Mouse (Mus musculus) stomach, embryonic 15.5 days (tissue): Measurements from ENCODE around the gene Tcerg1l. TPM values are rescaled to one million over a fixed set of nuclear protein-coding genes. Genes with fewer than 3 reads are reported as not detected.

ENCODE experiments used
- ATAC-seq: fragments of 200-750 bp; cut with Nextera tagmentation; 2 replicates; pipeline ENCODE4 v1.8.0; 2017; ENCODE audit warnings: low read depth, moderate number of reproducible peaks, moderate TSS enrichment; ENCODE audit not compliant: insufficient read depth, low FRiP score
- H3K27ac ChIP-seq: fragments of 300-500 bp; sonication (generic); 2 replicates; pipeline ENCODE4 v1.5.1; 2015; ENCODE audit warnings: mild to moderate bottlenecking, inconsistent platforms
- H3K27me3 ChIP-seq: fragments of 300-500 bp; sonication (generic); replicated peaks from 2 replicates; pipeline ENCODE4 v1.6.1; 2015; ENCODE audit warnings: inconsistent platforms
- H3K36me3 ChIP-seq: fragments of 300-500 bp; sonication (generic); 2 replicates; pipeline ENCODE4 v1.6.1; 2015; ENCODE audit warnings: inconsistent platforms
- H3K4me1 ChIP-seq: fragments of 300-500 bp; sonication (generic); 2 replicates; pipeline ENCODE4 v1.6.1; 2015; ENCODE audit warnings: inconsistent platforms
- H3K4me2 ChIP-seq: fragments of 300-500 bp; sonication (generic); 2 replicates; pipeline ENCODE4 v1.6.1; 2015; ENCODE audit warnings: mild to moderate bottlenecking, inconsistent platforms
- H3K4me3 ChIP-seq: fragments of 300-500 bp; sonication (generic); replicated peaks from 2 replicates; pipeline ENCODE4 v1.5.1; 2015; ENCODE audit warnings: inconsistent platforms
- H3K9ac ChIP-seq: fragments of 300-500 bp; sonication (generic); 2 replicates; pipeline ENCODE4 v1.6.1; 2015; ENCODE audit warnings: inconsistent platforms
- H3K9me3 ChIP-seq: fragments of 300-500 bp; sonication (generic); 2 replicates; pipeline ENCODE4 v1.6.1; 2016; ENCODE audit warnings: inconsistent platforms
- WGBS: fragments of 180-500 bp; shearing (Covaris S2); methylation state at CpG from one replicate; pipeline ENCODE4 v1.1.7; 2015; 5-methylcytosine and 5-hydroxymethylcytosine counted together
- polyA plus RNA-seq: library from polyadenylated mRNA; unstranded; fragments of >200 nt; fragmentation: Nextera tagmentation; extraction: Ambion mirVana; gene quantifications from 2 replicates; pipeline ENCODE4 v1.2.1, GENCODE M21; 2015

The Tcerg1l gene
- polyA plus RNA-seq, 1 experiment from 2014 or later, result 0.95 TPM

DNA sequence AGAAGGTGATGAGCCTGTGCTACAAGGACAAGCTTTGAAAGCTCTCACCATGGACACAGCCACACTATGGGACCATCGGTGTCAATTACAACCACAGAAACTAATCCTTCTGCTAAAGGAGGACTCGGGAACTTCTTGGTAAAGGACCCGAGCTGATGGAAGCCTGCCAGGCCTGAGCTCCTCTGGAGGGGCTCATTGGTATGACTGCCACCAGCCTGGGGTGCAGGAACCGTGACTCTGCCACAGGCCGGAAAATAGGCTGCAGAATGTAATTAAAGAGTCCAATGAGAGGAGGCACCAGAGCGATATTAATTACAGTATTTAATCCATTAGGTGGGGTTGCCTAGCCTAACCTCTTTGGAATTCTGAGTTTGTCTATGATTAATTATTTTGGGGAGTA, 52.1 kb downstream of the Tcerg1l start:
- no peaks in the 10 kb centered on the region for H3K9me3 ChIP-seq
- no peak overlapping the region for H3K27ac ChIP-seq
- no peak overlapping the region for H3K4me2 ChIP-seq
- no peak overlapping the region for H3K9ac ChIP-seq
- H3K27me3 ChIP-seq, result no peaks in the 10 kb centered on the region
- no peak overlapping the region for H3K4me3 ChIP-seq
- 81% methylated on average over 6 of the region's 6 CpGs for whole genome bisulfite sequencing
- no peak for ATAC-seq
- H3K36me3 ChIP-seq, result no peaks in the 10 kb centered on the region
- no peaks in the 10 kb centered on the region for H3K4me1 ChIP-seq

DNA sequence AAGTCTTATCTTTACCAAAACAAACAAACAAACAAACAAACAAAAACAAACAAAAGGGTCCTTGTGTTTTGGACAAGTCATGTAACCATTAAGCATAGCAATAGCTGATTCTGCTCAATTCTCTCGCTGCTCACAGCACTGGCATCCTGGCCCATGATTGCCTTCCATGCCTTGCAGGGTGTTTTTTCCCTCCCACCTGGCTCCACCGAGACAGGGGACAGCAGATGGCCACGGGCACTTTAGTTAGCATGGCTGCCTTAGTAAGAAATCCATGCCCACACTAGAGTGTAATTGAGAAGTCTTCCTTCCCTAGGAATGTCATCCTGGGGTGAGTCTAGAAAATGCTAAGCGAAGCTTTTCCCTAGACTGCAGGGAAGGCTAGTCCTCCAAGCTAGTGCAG, 59.1 kb downstream of the Tcerg1l start:
- H3K4me1 ChIP-seq, result no peaks in the 10 kb centered on the region
- no peak overlapping the region for H3K4me2 ChIP-seq
- no peaks in the 10 kb centered on the region for H3K36me3 ChIP-seq
- H3K27me3 ChIP-seq, result no peaks in the 10 kb centered on the region
- WGBS, result 67% methylated on average over 4 of the region's 4 CpGs
- H3K27ac ChIP-seq, result no peak overlapping the region
- no peak for ATAC-seq
- no peak overlapping the region for H3K4me3 ChIP-seq
- no peak overlapping the region for H3K9ac ChIP-seq
- H3K9me3 ChIP-seq, result no peaks in the 10 kb centered on the region

DNA sequence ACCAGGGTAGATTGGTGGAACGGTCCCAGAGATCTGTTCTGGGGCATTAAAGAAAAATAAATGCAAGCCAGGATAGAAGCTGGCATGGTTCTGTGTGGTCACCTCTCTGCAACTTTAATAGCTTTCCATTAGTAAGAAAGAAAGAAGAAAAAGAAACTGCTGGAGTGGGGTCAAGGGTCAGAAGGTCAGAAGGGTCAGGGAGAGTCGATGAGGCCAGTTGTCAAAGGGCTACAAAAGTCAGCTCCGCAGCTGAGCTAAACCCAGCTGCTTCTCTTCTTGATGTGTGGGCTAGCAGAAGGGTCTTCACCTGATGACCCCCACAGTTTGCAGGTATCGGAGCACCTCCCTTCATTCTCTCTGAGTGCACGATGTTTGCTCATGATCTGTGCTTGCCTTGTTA, 59.6 kb downstream of the Tcerg1l start:
- no peak overlapping the region for H3K27ac ChIP-seq
- no peaks in the 10 kb centered on the region for H3K27me3 ChIP-seq
- H3K9ac ChIP-seq, result no peak overlapping the region
- H3K4me2 ChIP-seq, result no peak overlapping the region
- WGBS, result 26% methylated on average over 5 of the region's 5 CpGs
- H3K4me1 ChIP-seq, result no peaks in the 10 kb centered on the region
- no peaks in the 10 kb centered on the region for H3K36me3 ChIP-seq
- no peak overlapping the region for H3K4me3 ChIP-seq
- no peak for ATAC-seq
- H3K9me3 ChIP-seq, result no peaks in the 10 kb centered on the region

DNA sequence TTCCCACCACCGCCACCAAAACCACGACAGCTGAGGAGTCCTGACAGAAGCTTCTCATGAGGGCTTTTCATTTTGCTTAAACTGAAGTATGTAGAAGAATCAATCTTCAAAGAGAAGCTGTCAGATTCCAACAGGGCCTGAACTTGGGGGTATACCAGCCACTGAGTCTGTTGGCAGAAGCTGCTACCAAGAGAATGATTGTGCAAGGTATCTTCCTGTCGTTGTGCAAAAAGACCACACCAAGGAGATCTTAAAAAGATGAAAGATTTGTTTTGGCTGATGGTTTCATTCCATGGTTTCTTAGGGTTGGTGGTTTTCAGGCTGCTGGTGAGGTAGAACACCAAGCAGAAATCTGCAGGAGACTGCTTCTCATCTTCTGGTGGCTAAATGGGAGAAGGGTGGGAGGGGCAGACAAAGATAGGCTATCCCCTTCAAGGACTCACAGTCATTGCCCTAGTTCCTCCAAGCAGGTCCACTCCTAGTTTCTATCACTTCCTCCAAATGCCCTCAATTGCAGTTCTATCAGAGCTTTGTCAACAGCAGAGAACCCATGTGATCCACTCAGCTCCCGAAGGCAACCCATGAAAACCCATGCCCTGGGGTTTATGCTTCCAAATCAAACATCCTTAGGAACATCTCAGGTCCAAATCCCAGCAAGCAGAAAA, 64.9 kb downstream of the Tcerg1l start:
- Histone ChIP-seq H3K27ac (no peak overlapping the region), H3K9ac (no peak overlapping the region), H3K4me1 (no peaks in the 10 kb centered on the region), H3K9me3 (no peaks in the 10 kb centered on the region), H3K4me2 (no peak overlapping the region), H3K4me3 (no peak overlapping the region), H3K36me3 (no peaks in the 10 kb centered on the region), H3K27me3 (no peaks in the 10 kb centered on the region)
- WGBS, result 81% methylated on average over 4 of the region's 4 CpGs
- no peak for ATAC-seq

DNA sequence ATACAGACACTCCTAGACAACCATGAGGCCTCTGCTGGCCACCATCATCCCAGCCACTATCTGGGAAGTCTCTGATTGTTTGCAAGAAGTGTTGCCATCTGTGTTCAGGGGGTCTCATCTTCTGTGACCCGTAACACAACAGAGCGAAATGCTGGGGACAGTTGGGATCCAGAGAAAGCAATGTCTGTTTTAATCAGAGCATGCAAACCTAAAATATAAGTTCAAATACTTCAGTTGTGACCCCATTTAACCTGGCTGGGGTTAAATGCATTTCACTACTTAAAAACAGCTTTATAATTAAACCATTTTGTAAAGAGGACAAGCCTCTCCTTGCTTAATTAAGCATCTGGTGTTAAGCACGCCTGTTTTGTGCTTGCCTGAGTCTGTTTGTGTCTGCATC, 66.3 kb downstream of the Tcerg1l start:
- Histone ChIP-seq H3K4me2 (no peak overlapping the region), H3K4me3 (no peak overlapping the region), H3K36me3 (no peaks in the 10 kb centered on the region), H3K27me3 (no peaks in the 10 kb centered on the region), H3K27ac (no peak overlapping the region), H3K9me3 (no peaks in the 10 kb centered on the region), H3K9ac (no peak overlapping the region), H3K4me1 (no peaks in the 10 kb centered on the region)
- no peak for ATAC-seq
- 89% methylated on average over 3 of the region's 3 CpGs for WGBS

DNA sequence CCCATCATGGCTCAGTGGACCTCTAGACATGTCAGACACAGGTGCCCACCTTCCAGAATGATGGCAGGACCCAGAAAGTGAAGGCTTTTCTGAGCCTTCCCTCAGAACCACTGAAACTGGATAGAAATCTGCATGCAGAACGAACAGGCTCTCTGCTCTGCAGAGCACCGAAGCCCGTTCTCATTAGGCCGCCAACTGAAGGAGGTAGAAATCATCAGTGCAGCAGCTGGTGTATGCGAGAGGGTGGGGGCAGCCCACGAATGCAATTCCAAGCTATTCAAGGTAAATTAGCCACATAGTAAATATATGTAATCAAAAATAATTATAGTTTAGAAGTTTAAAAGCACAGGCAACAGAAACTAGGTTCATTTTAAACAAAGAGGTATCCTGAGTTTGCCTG, 68.9 kb downstream of the Tcerg1l start:
- no peak overlapping the region for H3K4me3 ChIP-seq
- no peaks in the 10 kb centered on the region for H3K4me1 ChIP-seq
- no peaks in the 10 kb centered on the region for H3K9me3 ChIP-seq
- H3K9ac ChIP-seq, result no peak overlapping the region
- H3K27ac ChIP-seq, result no peak overlapping the region
- H3K27me3 ChIP-seq, result no peaks in the 10 kb centered on the region
- 75% methylated on average over 6 of the region's 6 CpGs for WGBS
- ATAC-seq, result no peak
- no peaks in the 10 kb centered on the region for H3K36me3 ChIP-seq
- no peak overlapping the region for H3K4me2 ChIP-seq

DNA sequence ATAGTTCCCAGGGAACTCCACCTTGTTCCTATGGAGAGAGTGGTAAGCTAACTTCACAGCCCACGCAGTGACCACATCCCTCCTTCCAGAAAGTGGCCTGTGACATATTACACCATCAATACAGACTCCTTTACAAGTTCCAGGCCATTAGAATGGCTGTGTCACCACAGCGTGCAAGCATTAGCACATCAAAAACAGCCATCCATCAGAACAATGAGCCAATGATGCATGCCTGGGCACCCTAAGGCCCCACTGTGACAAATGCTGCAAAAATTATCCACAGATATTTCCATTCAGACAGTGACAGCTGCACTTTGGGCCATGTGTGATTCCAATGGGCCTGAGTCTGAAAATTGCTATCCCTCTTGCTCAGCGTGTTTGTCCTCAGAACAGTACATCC, 70.8 kb downstream of the Tcerg1l start:
- ATAC-seq, result no peak
- H3K27me3 ChIP-seq, result no peaks in the 10 kb centered on the region
- no peak overlapping the region for H3K4me3 ChIP-seq
- no peak overlapping the region for H3K27ac ChIP-seq
- no peaks in the 10 kb centered on the region for H3K9me3 ChIP-seq
- H3K4me1 ChIP-seq, result no peaks in the 10 kb centered on the region
- no peak overlapping the region for H3K9ac ChIP-seq
- WGBS, result 60% methylated on average over 3 of the region's 3 CpGs
- no peaks in the 10 kb centered on the region for H3K36me3 ChIP-seq
- no peak overlapping the region for H3K4me2 ChIP-seq

DNA sequence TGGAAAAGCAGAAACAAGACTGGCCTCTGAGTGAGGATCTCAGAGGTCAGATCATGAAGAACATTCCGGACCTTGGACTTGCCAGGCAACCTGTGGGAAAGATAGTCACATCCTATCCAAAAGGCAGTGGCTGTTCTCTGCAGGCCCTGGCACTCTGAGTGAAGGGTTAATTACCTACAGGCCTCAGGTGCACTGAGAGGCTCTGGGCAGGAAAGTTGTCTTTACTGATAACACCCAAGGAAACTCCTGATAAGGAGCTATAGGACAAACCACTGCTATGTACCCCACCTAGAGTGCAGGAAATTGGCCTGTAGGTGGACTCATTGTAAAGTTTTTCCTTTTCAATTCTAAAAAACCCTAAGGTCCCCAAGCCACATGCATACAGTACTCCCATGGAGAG, 83.8 kb downstream of the Tcerg1l start:
- Histone ChIP-seq H3K36me3 (no peaks in the 10 kb centered on the region), H3K4me3 (no peak overlapping the region), H3K27me3 (no peaks in the 10 kb centered on the region), H3K27ac (no peak overlapping the region), H3K9me3 (no peaks in the 10 kb centered on the region), H3K4me1 (no peaks in the 10 kb centered on the region), H3K9ac (no peak overlapping the region), H3K4me2 (no peak overlapping the region)
- ATAC-seq, result peak; percentile 14; the same call in 1 of the 2 replicates
- 73% methylated on average over 1 of the region's 1 CpGs for WGBS

DNA sequence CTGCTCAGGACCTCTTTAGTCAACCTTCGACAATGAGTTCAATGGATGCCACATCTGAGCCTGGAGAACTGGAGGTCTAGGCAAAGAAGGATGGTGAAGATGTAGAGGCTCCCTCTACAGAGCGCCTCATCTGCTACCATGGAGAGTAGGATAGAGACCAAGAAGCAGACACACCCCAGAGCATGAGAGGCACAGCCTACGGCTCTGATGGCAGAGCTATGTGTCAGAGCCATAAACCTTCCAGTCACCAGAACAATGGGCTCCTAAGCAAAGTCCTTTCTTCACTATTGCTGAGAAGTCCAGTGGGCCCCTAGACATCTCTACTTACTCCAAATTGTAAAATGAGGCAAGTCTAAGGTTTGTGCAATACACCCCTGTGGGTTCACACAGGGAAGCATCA, 91.4 kb downstream of the Tcerg1l start:
- Histone ChIP-seq H3K27ac (no peak overlapping the region), H3K9ac (no peak overlapping the region), H3K4me1 (no peaks in the 10 kb centered on the region), H3K27me3 (no peaks in the 10 kb centered on the region), H3K36me3 (no peaks in the 10 kb centered on the region), H3K4me2 (no peak overlapping the region), H3K4me3 (no peak overlapping the region), H3K9me3 (no peaks in the 10 kb centered on the region)
- ATAC-seq, result no peak
- 83% methylated on average over 3 of the region's 3 CpGs for WGBS

DNA sequence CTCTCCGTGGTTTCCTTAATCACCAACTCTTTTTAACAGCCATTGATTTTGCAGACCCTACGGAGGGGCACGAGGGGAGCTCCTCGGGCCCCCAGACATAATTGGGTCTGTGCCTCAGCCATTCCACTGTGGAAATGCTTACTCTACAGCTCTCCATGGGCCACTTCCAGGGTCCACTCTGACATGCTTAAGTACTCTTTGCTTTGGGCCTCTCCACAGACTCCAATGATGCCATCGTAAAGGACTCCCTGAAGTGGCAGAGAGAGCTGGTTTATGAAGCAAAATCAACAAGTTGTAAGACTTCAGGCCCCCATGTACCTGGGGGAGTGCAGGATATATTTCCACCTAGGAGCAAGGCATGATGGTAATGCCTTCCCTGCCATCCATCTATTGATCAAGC, 112.7 kb downstream of the Tcerg1l start:
- Histone ChIP-seq H3K4me3 (no peak overlapping the region), H3K36me3 (no peaks in the 10 kb centered on the region), H3K4me1 (no peaks in the 10 kb centered on the region), H3K9ac (no peak overlapping the region), H3K9me3 (no peaks in the 10 kb centered on the region), H3K4me2 (no peak overlapping the region), H3K27me3 (no peaks in the 10 kb centered on the region), H3K27ac (no peak overlapping the region)
- whole genome bisulfite sequencing, result 82% methylated on average over 5 of the region's 5 CpGs
- ATAC-seq, result no peak

DNA sequence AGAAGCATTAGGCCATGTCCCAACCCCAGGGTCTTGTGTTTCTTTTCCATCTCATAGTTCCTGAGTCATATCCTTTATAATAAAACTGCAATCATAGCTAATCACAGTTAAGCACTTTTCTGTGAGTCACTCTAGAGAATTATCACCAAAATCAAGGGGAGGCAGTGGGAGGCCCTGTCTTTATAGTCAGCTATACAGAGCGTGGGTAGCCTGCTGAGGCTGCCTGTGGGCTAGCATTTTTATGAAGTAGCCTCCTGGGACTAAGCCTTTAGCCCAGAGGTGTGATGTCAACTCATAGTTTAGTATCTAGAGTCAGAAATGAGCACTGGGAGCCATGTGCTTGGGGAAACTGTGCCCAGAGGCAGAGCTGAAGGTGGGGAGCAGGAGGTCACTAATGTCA, 122.3 kb downstream of the Tcerg1l start:
- no peak for ATAC-seq
- Histone ChIP-seq H3K4me1 (no peaks in the 10 kb centered on the region), H3K27ac (no peak overlapping the region), H3K4me3 (no peak overlapping the region), H3K9me3 (no peaks in the 10 kb centered on the region), H3K4me2 (no peak overlapping the region), H3K36me3 (no peaks in the 10 kb centered on the region), H3K9ac (no peak overlapping the region), H3K27me3 (no peaks in the 10 kb centered on the region)
- WGBS, result 72% methylated on average over 1 of the region's 1 CpGs

DNA sequence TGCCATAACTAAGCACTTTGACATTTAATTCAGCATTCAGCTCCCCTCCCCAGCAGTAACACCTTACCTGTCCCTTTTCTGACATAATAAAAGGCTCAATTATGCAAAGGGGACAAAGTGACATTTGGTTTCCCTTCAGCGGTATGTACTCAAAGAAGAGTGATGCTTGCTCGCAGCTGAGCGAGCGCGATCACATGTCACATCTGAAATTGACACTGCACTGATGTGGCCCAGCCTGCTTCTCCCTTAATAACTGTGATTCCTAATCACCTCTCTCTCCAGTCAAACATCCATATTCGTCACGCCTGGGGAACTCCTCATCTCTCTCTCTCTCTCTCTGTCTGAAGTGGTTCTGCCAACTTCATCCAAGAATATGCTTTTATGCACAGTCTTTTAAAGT, 126.2 kb downstream of the Tcerg1l start:
- no peak for ATAC-seq
- Histone ChIP-seq H3K27ac (no peak overlapping the region), H3K9me3 (no peaks in the 10 kb centered on the region), H3K9ac (no peak overlapping the region), H3K4me2 (no peak overlapping the region), H3K4me3 (no peak overlapping the region), H3K4me1 (no peaks in the 10 kb centered on the region), H3K27me3 (no peaks in the 10 kb centered on the region), H3K36me3 (no peaks in the 10 kb centered on the region)
- 77% methylated on average over 7 of the region's 7 CpGs for WGBS

DNA sequence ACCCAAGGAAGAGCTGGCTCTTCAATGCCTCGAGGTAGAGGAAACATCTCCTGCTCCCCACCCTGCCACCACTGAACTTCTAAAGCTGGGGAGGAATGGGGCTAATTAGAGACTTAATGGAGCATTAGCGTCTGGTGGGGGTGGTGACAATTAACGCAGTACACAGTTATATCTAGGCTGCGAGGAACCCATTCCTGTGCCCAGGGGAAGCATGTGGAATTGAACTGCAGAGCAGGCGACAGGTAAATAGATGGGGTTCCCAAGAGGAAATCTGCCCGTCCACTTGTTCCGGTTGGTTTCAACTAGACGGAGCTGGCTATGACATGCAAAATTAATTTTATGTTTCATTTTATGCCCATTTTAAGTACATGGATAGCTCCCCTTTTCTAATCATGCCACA, 128.1 kb downstream of the Tcerg1l start:
- no peaks in the 10 kb centered on the region for H3K4me1 ChIP-seq
- H3K9ac ChIP-seq, result no peak overlapping the region
- WGBS, result 83% methylated on average over 8 of the region's 8 CpGs
- H3K4me3 ChIP-seq, result no peak overlapping the region
- H3K27ac ChIP-seq, result no peak overlapping the region
- H3K9me3 ChIP-seq, result no peaks in the 10 kb centered on the region
- no peaks in the 10 kb centered on the region for H3K27me3 ChIP-seq
- no peak for ATAC-seq
- no peaks in the 10 kb centered on the region for H3K36me3 ChIP-seq
- H3K4me2 ChIP-seq, result no peak overlapping the region
